Mouse (Mus musculus) heart, postnatal 0 days (tissue): ENCODE data around the gene Spats2l.

ENCODE experiments used
- CTCF ChIP-seq: IDR thresholded peaks from 2 replicates; pipeline ENCODE4 v1.5.1; 2016; ENCODE audit warnings: antibody characterized with exemption, control low read depth, low read depth
- EP300 ChIP-seq: IDR thresholded peaks from 2 replicates; pipeline ENCODE4 v1.6.1; 2016; ENCODE audit warnings: antibody characterized with exemption, low read depth

GRCm38 (mm10) chr1:57918567-57918966 lies 144.6 kb downstream of the Spats2l start:
- TF ChIP-seq CTCF, result no peak
- no peak for TF ChIP-seq EP300
